Mouse (Mus musculus) intestine, embryonic 16.5 days (tissue): ENCODE measurements around the gene Gm37419. TPM values are rescaled to one million over a fixed set of nuclear protein-coding genes. Genes with fewer than 3 reads are reported as not detected.
A peak's percentile ranks its signal among the peaks of the same experiment; 100 is the strongest.

Experiments
- ATAC-seq: fragments of 200-750 bp; cut with Nextera tagmentation; 2 replicates; pipeline ENCODE4 v1.8.0; 2017; ENCODE audit warnings: moderate TSS enrichment, moderate library complexity
- H3K27ac ChIP-seq: fragments of 300-500 bp; sonication (generic); 2 replicates; pipeline ENCODE4 v1.5.1; 2014; ENCODE audit warnings: mild to moderate bottlenecking, low read length
- H3K27me3 ChIP-seq: fragments of 300-500 bp; sonication (generic); replicated peaks from 2 replicates; pipeline ENCODE4 v1.6.1; 2014; ENCODE audit warnings: low read length, control low read depth, mixed read lengths; ENCODE audit not compliant: control insufficient read depth, insufficient read depth
- H3K36me3 ChIP-seq: fragments of 300-500 bp; sonication (generic); 2 replicates; pipeline ENCODE4 v1.6.1; 2014; ENCODE audit warnings: low read length, control low read depth; ENCODE audit not compliant: control insufficient read depth, insufficient read depth
- H3K4me1 ChIP-seq: fragments of 300-500 bp; sonication (generic); 2 replicates; pipeline ENCODE4 v1.6.1; 2014; ENCODE audit warnings: low read length, control low read depth, mixed read lengths; ENCODE audit not compliant: control insufficient read depth, insufficient read depth
- H3K4me2 ChIP-seq: fragments of 300-500 bp; sonication (generic); 2 replicates; pipeline ENCODE4 v1.6.1; 2014; ENCODE audit warnings: low read depth, low read length, control low read depth
- H3K4me3 ChIP-seq: fragments of 300-500 bp; sonication (generic); 2 replicates; pipeline ENCODE4 v1.5.1; 2014; ENCODE audit warnings: mild to moderate bottlenecking, low read length
- H3K9ac ChIP-seq: fragments of 300-500 bp; sonication (generic); 2 replicates; pipeline ENCODE4 v1.6.1; 2014; ENCODE audit warnings: low read depth, low read length
- H3K9me3 ChIP-seq: fragments of 300-500 bp; sonication (generic); 2 replicates; pipeline ENCODE4 v1.6.1; 2016; ENCODE audit warnings: low read length, control low read depth; ENCODE audit not compliant: control insufficient read depth
- whole genome bisulfite sequencing: fragments of 180-500 bp; shearing (Covaris S2); extraction: QIAGEN DNeasy Blood & Tissue Kit; methylation state at CpG from one replicate; pipeline ENCODE4 v1.1.7; 2014; 5-methylcytosine and 5-hydroxymethylcytosine counted together
- polyA plus RNA-seq: library from polyadenylated mRNA; unstranded; fragments of >200 nt; fragmentation: Nextera tagmentation; extraction: Ambion mirVana; gene quantifications from 2 replicates; pipeline ENCODE4 v1.2.1, GENCODE M21; 2015

Gm37419 gene
- polyA plus RNA-seq, 1 experiment from 2014 or later: not detected

GRCm38 (mm10) chr16:24035767-24036166, 47.5 kb downstream of the Gm37419 start:
- H3K36me3 ChIP-seq: no peaks in the 10 kb centered on the region
- H3K4me1 ChIP-seq: peaks cover 5% of the 10 kb centered on the region; the same call in 1 of the 2 replicates
- H3K9me3 ChIP-seq: no peaks in the 10 kb centered on the region
- no peak overlapping the region for H3K9ac ChIP-seq
- no peak overlapping the region for H3K4me3 ChIP-seq
- 0 out of 2 replicates have a peak overlapping the region, but pooled peaks have one; percentile 35 for H3K27ac ChIP-seq
- ATAC-seq: no peak
- H3K27me3 ChIP-seq: no peaks in the 10 kb centered on the region
- no peak overlapping the region for H3K4me2 ChIP-seq

GRCm38 (mm10) chr16:24036398-24036797, 48.1 kb downstream of the Gm37419 start:
- Histone ChIP-seq H3K27me3 (no peaks in the 10 kb centered on the region), H3K36me3 (no peaks in the 10 kb centered on the region), H3K9ac (no peak overlapping the region), H3K27ac (no peak overlapping the region), H3K4me3 (no peak overlapping the region), H3K4me1 (peaks cover 5% of the 10 kb centered on the region; the same call in 1 of the 2 replicates), H3K9me3 (no peaks in the 10 kb centered on the region), H3K4me2 (no peak overlapping the region)
- peak; percentile 79 for ATAC-seq
- WGBS: 68% methylated on average over 3 of the region's 3 CpGs

Other genes starting within 250 kb of the Gm37419 start
- 20.7 and 25.9 TPM in 2 replicates for gene Sst, start 97.5 kb upstream of the Gm37419 start, polyA plus RNA-seq
- not detected in 2 replicates for gene Rtp2, start 56.1 kb upstream of the Gm37419 start, polyA plus RNA-seq
- gene Bcl6, start 370 bp downstream of the Gm37419 start, polyA plus RNA-seq: 1.2 TPM in 2 replicates